Mouse (Mus musculus) adipocyte (in vitro differentiated cells): Measurements from ENCODE around the gene Eps15.

Source experiments
- DNase-seq: peaks from one replicate; pipeline ENCODE4 v3.0.0-alpha.2; 2016; ENCODE audit warnings: low spot score

Gene Eps15

DNA sequence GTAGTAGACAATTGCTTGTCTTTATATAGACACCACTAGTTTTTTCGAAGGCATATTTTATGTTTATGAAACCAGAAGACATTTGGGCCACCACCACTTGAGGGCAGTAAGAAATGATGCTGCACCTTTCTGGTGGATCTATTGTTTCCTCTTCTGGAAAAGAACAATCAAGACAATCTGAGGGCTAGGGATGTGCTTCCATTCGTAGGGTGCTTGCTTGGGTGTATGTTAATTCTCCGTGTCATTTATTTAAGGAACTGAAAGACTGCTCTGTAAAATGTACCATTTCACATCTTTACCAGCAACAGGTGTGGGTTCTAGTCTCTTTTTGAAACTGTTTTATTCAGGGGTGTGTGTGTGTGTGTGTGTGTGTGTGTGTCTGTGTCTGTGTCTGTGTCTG lies 11.2 kb upstream of the Eps15 start:
- DNase-seq, result peak; percentile 25

DNA sequence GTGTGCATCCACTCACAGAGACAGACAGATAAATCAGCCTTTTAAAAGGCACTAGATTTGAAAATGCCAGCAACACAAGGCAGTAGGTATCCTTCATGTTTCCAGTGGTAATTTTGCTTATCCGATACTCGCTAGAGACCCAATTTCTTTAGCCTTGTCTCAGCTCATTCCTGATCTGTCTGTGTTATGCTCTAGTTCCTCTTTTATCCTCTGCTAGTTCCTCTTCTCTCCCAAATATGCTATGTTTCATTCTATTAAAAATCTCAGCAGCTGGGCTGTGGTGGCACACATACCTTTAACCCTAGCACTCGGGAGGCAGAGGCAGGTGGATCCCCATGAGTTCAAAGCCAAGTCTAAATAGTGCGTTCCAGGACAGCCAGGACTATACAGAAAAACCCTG lies 8.3 kb upstream of the Eps15 start:
- no peak for DNase-seq

DNA sequence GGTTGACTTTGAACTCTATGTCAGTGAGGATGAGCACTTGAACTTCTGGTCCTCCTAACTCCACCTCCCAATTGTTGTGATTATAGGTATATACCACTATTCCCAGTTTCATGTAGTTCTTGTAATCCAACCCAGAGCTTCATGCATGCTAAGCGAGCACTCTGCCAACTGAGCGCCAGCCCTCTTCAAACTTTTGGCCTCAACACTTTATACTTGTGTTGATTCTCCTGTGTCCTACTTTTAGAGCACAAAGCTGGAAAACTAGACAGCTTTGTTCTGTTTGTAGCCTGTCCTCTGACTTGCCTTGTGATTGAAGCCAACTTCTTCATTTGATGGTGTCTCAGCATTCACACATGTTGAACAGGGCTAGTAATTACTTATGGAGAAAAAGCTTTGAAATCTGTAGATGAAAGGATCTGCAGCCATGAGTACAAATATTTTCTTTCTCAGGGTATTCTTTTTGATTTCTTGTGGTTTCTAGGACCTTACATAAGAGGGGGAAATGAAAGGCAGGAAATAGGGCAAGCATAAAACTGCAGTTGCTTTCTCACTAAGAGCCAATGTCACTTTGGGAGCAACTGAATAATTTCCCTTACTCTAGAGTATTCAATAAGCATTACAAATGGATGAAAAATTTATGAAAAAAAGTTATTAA lies 6.4 kb upstream of the Eps15 start:
- peak; percentile 75 for DNase-seq

DNA sequence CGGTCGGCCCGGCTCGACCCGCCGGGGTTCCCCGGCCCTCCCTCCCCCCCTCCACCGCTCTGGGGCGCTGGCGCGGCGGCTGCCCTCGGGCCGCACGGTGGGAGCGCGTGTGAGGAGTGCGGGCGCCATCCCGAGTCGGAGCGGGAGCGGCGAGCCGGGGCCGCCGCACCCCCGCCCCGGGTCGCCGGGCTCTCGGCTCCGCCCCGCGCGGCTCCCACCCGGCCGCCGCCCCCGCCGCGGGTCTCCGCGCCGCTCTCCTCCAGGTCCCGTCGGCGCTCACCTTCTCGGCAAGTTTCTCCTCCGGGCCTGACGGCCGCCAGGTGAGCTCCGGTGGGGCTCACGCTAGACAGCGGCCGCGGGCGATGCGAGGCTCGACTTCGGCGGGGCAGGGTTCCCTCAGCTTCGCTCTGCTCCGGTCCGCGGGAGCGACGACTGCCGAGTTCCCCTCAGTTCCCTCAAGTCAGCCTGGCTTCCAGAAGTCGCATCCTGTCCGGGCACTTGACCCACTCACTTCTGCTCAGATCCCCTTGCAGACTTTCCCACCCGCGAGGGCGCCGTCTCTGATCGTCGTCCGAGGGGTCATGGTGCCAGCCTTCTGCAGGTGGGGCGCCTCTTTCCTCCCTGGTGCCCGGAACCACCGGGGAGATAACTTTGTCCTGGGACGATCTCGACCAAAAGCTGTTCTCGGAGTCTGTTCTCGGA lies 542 bp downstream of the Eps15 start:
- DNase-seq, result no peak

DNA sequence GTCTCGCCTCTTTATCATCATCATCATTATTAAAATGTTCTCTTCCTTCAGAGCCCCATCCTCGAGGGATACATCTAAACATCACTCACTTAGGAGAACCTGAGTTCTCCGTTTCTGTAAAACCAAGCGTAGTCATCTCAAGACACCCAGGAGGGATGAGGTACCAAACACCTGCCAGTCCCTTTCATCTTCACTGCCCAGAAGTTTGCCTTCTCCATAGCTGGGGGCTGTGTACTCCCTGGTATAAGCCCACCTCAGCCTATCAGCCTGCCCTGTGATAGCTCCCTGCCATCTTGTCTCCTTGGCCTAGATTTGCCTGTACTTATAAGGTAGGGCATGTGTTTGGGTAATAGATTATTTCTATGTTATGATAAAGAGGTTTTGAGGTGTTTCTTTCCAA lies 1.1 kb downstream of the Eps15 start:
- no peak for DNase-seq

DNA sequence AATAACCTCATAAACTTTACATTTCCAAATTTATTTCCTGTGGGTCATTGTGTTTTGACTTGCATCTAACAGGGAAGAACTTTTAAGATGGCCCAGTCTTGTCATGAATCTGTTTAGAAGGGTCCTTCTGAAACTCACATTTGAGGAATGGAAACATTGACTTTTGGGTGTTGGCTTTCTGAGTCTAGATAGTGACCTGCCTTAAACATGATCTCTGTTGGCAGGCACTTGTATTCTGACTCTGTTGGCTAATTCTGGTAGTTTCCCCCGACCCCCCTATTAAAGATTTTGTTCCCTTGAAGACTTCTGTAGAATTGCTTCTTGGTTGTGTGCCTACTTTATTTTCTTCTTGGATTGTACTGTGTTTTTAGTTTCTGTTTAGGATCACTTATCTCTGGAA lies 1.9 kb downstream of the Eps15 start:
- no peak for DNase-seq

DNA sequence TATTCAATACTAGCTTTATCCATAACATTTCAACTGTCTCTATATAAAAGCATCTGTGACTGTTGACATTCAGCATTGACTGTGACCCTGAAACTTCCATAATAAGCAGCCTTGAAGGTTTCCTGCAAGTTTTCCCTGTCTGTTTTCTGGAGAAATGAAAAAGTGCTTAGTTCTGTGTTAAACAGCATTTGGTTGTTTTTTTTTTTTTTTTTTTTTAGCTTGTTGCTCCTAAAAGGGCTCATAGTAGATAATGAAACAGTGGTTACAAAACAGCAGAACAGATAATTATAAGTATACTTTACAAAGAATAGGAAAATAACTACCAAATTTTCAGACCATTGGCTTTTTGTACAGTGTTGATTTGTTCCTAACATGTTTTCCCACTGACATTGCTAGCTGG lies 14.6 kb downstream of the Eps15 start:
- DNase-seq, result no peak

DNA sequence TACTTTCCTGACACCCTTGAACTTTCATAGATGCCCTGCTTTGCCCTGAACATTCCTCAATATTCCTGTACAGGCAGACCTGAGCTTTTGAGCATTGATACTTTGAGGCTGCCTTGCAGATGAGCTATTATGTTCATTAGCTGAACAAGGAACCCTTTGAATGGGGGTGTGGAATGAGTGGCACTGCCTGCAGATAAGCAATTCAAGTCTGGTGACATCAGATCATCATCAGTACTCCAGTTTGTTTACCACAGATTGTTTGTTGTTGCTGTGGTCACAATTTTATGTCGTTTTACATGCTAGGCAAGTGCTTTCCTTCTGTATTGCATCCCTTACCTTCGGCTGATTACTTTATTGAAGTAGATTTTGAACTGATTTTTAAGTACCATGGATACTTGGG lies 16.4 kb downstream of the Eps15 start:
- DNase-seq, result no peak

DNA sequence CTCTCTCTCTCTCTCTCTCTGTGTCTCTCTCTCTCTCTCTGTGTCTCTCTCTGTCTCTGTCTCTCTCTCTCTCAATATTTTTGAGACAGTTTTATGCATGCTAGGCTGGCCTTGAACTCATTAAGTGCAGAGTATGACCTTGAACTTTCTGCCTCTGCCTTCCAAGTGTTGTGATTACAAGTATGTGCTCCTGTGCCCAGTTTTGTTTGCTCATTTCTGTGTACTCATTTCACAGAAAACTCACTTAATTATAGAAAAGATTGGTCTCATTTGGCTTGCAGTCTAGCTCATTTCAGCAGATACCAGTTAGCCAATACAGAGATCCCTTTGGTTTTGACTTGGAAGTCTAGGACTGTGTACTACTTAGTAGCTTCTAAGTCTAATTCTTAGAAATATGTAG lies 19.1 kb downstream of the Eps15 start:
- no peak for DNase-seq

DNA sequence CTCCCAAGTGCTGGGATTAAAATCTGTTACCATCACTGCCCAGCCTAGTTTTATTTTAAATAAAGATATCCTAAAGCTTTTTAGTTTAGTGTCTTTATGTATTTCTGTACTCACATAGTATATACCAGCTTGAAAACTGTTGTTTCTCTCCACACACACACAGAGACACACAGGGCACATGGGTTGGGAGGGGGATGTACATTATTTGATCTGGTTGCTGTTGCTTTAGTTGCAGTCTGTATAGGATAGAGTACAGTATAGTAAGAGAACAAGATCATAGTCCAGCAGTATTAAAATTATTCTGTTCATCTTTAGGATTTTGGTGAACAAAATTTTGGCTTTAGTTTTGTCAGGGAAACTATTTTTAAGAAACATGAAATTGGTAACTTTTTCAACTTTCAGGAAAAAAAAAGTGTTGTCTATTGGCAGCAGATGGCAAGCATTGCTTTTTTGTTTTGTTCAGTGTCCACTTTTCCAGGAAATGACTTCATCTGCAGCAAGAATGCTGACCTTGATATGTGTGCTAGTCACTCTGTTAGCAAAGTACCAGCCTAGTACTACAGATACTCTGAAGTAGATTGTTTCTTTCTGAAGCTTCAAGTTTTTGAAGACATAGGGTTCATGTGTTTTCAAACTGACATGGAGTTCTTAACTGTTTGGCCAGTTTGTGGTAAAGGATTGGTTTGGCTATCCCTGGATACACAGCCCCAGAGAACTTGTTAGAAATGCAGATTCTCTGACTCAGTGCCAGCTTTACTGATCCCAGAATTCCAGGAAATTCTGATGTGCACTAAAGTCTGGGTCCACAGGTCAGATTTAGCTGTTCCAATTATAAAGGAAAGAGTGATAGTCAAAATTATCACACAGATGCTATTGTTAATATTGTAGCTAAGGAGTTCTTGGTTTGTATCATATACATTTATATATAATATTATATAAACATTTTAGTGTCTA lies 37.1 kb downstream of the Eps15 start:
- DNase-seq, result peak; percentile 42

DNA sequence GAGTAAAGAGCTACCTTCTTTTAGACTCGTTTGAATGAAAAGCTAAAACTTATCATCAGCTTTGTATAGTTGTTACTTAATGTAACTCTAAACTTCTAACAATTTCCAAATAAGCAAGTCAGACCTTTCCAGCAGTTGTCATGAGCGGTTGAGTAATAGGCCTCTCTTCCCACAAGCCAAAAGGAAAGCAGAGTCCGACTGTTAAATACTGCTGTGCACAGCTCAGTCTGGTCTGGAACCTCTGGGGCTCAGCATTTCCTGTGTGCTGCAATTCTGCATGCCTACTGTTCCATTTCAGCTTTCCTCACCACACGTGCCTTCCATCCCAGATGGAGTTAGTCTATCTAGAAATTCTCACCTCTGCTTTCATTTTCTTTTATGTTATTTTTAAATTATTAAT lies 56.7 kb downstream of the Eps15 start:
- DNase-seq, result peak; percentile 71

DNA sequence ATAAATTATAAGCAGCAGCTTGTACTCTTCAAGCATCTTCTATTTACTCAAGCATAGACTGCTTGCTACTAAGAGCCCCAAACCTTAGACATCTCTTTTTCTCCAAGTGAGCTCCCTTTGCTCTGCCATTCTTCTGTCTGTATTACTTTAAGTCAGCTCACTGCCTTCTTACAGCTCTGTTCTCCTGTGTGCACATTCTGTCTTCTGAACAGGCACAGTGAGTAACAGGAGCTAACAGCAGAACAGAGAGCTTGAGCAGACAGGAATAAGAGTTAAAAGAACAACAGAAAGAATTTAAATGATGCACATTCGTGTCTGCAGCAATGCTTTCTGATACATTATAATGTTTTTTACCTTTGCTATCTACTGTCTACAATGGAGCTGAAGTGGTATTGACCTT lies 61.2 kb downstream of the Eps15 start:
- no peak for DNase-seq

DNA sequence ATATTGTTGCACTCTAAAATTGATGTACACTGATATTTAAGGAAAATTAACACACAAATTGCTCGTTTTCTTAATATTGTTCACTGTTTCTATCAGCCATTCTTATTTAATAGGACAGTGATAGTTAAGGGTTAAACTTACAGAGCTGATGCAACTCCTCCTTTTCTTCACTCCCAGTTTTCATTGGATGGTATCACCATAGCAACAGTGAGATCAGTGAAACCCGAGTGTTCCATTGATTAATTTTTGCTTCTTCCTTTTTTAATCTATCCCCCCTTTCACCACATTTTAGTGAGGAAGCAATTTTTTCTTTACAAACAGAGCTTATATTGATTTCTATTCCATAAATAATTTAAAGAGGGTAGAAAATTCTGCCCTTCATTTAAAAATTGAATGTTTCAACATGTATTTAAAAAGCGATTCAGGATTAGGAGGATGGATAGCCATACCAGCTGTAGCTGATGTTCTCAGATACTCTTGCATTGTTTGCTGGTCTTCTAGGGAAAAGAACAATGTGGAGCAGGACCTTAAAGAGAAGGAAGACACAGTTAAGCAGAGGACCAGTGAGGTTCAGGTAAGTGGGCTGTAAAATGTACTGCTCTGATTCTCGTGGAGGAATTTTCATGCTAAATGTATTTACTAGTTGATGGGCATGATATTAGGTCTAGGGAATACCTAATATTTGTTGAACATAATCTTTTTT lies 62.9 kb downstream of the Eps15 start:
- peak; percentile 8 for DNase-seq

DNA sequence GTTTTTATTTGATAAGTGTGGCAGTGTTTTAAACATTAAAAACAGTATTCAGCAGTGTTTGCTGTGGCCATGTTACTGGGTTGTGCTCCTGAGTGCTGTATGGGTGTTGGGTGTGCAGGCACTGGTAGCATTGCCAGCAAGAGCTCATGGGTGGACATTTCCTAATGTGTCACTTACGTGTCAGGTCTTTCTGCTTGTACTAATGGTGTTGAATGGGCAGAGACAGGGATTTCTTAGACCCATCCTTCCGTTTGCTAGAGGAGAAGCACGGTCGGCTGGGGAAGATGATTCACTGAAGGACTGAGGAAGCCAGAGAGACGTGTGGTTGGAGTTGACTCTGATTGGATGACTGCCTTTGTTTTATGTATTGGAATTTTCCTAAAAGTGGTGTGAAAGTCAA lies 63.8 kb downstream of the Eps15 start:
- DNase-seq, result no peak

DNA sequence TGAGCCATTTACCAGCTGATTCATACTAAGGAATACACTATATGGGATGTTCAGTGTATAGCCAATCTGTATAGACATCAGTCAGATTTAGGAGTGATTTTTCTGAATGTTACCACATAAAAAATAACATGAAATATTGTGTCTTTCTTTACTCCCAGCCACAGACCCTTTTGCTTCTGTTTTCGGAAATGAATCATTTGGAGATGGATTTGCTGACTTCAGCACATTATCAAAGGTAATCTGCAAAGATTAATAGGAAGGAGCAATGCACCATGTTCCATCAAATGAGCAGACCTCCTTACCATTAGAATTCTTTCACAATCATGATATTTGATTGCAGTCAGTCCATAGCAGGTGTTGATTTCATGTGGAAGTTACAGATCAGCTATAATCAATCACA lies 98.0 kb downstream of the Eps15 start:
- no peak for DNase-seq

DNA sequence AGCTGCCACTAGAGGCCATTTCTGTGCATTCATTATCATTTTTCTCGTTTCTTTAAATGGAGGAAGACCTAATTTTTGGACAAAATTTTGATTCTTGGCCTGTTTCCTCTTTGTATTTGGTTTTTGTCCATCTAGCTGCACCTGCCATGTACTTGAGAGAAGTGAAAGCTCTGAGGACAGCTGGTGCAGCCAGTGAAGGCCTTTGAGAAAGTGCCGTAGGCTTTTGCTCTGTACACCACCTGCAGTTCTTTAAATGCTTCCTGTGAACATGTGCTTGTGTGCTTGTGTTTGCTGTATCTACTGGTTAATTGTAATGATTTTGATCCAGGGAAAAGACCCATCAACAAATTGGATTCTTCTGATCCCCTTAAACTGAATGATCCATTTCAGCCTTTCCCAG lies 102.4 kb downstream of the Eps15 start:
- DNase-seq, result no peak

DNA sequence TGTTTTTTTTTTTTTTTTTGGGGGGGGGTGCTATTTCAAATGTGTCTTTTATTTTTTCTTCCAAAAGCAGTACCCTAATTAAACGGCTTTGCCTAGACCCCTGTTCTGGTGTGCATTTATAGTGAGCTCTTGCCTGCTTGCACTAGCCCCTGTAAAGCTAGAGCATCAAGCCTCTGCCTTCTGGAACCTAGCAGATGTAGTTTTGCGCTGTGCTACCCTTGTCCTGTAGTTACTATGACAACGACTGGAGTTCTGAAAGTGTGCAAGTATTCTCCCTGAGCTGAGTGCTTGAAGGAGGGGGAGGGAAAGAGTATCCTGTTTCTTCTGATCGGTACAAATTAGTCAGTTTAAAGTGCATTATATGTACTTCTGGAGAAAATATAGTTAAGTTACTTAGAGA lies 105.5 kb downstream of the Eps15 start:
- no peak for DNase-seq

DNA sequence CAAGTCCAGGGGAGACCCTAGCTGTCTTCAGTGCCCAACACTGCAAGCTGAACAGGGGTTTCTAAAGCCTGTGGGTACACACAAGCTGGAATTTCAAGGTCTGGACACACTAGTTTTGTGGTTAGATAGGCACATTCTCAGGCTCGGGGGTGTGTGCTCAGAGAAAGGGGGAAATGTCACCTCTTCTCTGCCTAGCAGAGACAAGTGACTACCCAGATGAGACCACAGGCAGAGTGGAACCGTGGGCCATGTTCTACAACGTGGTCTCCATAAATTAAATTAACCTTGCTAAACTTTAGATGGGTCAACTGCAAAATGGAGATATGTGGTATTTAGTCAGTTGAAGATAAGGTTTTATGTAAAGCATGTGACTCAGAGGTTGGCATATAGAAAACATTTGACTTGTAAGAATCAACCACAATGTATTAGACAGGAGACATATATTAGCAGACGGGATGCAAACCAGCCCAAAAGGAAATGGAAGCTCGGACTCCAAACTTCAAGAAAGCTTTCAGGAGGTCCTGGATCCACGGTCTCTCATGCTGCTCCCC lies 113.2 kb downstream of the Eps15 start:
- no peak for DNase-seq

DNA sequence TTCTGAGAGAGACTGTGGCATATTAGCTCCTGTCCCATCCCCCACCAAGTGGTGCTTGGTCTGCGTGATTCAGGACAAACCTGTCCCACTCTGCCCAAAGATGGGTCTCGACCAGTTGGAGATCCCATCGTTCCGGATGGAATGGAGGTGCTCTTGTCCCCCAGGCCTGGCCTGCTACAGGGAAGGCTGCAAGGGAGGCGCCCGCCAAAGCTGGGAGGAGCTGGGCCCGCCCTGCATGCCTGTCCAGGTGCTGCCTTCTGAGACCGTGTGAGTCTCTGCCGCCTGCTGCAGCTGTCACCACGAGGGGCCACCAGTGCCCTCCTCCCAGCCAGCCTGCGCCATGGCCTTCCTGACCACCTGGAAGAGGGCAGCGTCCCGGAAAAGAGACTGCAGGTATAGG lies 113.8 kb downstream of the Eps15 start:
- DNase-seq, result no peak

DNA sequence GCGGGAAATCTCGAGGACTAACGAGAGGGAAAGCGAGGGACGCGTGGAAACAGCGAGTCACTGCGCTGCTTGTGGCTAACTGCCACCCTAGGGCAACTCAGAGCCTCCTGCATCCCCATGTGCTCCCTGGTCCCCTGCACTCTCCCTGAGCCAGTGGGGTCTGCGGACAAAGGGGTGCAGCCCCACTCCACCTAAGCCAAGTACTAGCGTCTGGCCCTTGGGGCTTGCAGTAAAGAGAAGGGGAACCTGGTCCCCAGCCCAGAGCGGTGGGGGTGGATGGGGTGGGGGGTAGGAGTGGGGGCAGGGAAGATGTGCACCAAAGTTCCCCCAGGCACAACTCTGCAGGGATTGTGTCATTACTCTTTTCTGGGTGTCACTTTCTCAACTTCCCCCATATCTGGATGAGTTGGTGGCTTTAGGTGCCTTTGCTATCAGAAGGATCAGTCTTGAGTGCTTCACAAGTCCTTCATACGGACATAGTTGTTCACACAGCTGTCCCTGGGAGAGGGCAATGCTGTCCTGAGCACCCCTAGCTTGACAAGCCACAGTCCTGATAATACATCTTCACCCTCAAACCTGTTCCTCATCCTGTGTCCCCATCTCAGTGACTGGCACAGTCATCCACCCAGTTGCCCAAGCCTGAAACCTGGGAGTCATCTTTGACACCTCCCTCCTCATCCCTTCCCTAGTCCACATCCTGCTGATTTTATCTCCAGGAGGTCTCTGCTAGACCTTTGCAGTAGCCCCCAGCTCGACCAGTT lies 114.4 kb downstream of the Eps15 start:
- DNase-seq, result no peak

DNA sequence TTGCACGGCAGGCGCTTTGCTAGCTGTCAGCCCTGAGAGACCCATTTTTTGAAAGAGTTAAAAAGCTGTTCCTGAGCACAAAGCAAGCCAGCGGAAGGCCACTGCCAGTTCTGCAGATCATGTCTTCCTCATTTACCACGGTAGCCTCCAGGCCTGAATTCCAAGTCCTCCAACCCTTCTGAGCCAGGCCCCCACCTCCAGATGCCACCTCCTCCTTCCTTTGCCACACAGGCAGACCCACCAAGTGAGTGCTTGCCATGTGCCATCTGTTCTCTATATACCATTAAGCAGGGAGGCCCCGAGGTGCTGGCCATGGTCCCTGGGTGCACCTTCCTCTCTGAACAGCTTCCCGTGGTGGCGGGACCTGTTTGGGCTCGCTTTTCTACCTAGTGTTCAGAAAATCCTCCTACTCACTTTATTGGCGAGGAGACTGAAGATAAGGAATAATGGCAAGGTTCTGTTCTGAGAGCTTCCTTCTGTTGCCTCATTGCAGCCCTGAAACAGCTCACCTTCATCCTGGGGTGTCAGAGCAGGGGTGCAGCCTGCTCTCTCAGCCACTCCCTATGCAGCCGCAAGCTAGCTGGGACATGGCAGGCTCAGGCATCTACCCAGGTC lies 120.4 kb downstream of the Eps15 start:
- DNase-seq, result no peak
